Mouse (Mus musculus): ENCODE results near the gene Ryr2.

Ryr2 gene

DNA sequence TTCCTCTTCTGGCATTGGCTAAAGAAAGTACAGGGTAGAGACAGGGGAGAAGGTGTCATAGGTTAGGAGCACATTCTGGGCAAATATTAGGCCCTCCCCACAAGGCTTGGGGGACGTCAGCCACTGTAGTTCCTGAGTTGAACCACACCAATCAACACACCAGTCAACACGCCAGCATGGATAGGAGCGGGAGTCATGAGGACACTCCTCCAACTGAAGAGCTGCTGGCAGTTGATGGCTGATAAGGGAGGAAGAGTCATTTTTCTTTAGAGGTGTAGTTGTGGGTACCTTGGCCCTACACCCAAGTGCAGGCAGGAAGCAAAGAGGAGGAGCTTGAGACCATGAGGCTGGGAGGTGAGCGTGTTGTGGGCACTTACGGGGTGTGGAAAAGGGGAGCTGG is 13.6 kb downstream of the Ryr2 start:
- DNase-seq: no peak

DNA sequence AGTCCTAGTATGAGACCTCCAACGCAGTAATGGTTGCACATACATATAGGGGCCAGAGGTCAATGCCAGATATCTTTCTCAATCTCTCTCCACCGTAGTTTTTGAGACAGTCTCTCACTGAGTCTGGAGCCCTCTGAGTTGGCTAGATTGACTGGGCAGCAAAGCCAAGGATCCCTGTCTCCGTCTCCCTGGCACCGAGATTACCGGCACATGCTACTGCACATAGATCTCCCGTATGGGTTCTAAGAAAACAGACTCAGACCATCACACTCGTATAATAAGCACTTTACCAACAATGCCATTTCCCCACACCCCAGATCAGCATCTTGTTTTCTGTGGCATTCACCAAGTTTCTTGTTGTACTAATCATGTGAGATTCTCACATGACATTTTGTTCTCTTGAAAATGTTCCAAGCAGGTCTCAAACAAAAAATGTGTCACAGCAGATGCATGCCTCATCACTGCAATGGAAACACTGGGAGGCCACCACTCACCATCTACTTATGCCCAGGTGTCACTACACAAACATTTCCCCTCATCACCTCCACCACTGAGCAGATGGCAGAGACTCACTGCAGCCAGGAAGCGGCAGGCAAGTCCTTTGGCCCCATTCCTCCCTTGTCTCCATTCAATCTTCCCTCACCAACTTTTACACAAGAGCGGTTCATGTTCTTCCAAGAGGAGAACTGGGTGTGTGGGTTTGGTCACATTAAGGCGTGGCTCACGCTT is 14.2 kb downstream of the Ryr2 start:
- no peak for DNase-seq

- DNase-seq: no peak
Measured at GRCm38 (mm10) chr13:12084112-12084475, 22.7 kb downstream of the Ryr2 start.

DNA sequence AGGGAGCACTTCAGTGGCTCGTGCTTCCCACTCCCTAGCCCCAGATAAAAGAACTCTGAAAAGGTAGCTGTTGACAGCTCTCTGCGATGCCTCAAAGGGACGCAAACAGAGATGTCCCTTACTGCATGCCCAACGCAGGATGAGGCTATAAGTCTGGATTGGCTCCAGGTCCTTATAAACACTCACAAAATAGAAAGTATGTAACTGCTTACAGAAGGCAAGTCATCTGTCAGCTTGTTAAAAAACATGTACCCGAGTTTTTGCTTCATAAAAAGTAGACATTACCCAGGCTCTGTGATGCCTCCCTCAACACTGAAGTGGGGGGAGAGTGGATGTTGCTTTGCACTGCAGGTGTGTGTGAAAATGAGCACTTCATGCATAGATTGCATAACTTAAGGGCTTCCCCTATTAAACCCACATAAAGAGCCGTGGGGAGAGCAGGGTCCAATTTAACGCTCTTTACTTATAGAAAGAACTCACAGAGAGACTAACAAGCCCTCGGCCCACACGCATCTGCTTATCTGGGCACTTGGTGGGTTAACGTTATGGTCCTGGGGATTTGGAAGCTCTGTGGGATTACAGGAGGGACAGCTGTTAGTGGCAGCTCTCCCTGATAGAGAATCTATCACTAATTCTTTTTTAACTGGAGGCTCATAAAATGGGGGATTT is 23.2 kb downstream of the Ryr2 start:
- DNase-seq: no peak

DNA sequence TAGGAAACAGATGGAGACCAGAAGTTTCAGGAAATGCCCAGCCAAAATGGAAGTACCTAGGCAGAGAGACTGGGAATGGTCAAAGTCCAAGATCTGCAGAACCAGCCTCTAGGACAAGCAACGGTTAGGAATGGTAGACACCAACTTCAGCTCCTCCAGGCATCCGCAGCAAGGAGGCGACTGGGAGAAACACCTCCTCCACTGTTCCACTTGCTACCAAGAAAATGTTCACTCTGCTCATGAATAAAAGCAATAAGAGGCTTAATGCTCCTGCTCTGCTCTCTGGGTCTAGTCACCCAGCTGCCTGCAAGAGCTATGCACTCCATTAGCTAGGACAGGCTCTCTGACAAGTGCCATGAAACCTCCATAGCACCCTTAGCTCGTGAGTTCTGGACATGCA is 26.2 kb downstream of the Ryr2 start:
- DNase-seq: no peak

DNA sequence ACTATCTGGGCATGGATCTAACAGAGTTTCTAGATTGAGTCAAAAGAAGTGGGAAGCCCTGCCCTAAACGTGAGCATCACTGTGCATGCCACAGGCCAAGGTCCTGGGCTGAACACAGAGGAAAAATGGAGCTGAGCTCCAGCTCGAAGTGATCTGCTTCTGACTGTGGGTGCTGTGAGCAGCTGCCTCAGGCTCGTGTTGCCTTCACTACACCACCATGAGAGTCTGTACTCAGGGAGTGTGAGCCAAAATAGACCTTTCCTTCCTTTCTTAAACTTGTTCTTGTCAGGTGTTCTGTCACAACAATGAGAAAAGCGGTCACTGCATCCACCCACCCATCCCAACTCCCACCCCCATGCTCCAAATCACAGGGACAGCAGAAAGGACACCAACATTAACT is 27.2 kb downstream of the Ryr2 start:
- DNase-seq: no peak

DNA sequence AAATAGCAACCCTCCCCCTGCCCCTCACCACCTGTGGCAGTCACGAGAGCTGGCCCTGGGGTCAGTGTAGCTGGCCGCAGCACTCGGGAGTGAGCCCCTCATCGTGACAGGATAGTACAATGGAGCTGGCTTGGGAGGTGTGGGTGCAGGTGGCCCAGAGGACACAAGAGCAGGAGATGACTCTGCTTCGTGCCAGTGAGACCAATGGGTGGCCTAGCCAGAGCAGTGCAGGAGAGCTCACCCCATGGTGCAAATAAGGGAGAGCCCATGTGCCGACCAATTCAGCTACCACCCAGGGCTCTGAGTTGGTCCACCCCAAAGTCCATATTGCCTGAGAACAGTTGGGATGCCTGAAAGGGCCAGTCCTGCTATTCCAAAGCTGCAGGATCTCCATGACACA is 31.8 kb downstream of the Ryr2 start:
- no peak for DNase-seq

DNA sequence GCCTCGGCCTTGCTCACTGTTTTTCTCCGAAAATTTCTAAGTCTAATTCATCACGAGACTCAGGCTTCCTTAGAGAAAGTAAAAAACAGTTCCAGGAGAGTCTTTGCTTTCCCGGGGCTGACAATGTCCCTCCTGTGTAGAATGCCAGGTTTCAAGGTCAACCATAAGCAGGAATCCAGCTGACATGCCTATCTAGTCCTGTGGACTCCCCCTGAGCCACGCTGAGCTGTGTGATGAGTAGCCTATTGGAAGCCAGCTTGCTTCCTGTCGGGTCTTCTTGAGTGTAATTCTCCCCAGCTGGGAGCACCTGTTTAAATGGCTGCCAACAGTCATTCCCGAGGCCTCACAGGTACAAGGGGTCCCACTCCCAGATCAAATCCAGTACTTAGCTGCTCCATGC is 34.2 kb downstream of the Ryr2 start:
- no peak for DNase-seq

GRCm38 (mm10) chr13:12072112-12072511 is 34.6 kb downstream of the Ryr2 start:
- peak; percentile 29 to 57 for DNase-seq

- DNase-seq: no peak
Measured at GRCm38 (mm10) chr13:12070157-12071129, 36.3 kb downstream of the Ryr2 start.

DNA sequence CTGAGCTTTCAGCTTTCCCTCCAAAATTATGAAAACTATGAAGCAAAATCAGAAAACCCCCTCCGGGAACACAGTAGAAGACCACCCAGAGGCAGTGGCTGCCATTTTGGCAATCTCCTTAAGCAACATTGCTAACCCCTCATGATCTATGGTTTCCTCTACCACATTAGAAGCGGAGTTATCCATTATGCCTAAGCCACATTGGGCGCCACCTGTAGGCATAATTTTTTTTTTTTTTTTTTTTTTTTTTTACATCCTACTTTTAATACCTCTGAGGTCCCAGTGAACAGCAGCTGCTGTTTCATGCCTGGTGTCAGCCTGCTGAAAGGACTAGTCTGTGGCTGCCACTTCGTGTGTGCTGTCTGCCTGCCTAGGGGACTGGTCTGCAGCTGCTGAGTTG is 42.2 kb downstream of the Ryr2 start:
- no peak for DNase-seq

DNA sequence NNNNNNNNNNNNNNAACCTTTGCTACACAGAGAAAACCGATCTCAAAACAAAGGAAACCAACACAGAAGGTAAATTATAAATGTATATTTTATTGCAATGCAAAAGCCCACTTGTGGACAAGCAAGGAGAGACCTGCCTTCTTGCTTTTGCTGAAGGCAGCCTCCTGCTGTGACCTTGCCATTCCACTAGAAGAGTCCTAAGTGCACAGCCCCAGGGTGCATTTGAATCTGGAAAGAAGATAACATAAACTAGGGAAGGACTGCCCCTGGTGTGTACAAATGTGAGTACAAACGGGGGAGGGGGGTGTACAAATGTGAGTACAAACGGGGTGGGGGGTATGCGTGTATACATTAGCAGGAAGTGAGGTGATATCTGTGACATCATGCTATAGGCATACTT is 43.2 kb downstream of the Ryr2 start:
- DNase-seq: no peak

DNA sequence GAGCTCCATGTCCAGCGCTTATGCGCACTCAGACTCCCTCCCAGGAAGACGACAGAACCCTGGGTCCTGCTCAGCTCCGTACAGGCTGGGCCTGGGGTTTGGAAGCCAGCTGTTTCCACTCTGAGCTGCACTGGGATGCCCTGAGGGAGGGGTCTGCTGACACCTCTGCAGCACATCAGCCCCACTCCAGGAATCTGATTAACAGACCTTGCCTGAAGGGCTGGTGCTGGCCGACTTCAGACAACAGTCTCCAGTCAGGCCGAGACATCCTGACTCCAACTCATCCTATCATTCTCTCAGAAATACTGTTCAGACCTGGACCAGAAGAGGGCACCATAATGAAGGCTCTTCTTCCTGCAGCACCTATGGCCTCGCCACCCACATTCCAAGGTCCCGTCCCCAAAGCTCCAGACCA is 49.4 kb downstream of the Ryr2 start:
- DNase-seq: no peak

DNA sequence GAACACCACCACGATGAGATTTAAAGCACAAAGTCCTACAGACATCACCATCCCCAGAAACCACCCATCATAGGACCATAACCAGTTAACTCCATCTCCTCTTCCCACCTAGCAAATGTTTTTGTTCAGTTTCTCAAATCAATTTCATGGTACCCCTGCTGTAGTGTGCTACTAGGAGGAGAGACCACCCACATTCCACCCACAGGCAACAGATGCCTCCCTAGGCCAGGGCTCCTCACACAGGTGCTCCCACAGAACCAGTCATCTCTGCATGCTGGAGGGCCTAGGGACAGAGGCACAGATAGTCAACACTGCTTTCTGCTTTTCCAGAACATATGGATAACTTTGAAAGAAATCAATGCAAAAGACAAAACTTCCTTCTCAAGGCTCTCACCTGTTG is 50.8 kb downstream of the Ryr2 start:
- no peak for DNase-seq

DNA sequence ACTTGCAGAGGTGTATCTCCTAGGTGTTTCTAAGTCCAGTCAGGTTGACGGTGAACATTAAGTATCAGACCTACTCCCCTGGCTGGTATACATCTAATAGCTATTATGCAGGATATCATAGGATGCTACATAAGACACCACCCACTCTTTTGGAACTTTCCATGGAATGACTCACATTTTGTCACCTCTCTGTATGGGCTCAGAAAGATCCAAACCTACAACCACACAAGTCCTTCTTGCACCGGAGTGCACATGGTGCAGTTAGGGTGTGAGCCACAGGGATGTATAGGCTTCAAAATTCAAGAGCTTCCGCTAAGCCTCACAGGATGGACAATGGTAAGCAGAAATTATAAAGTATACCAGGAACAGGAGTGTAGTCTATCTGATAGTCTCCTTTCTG is 52.8 kb downstream of the Ryr2 start:
- DNase-seq: no peak

- no peak for DNase-seq
Measured at GRCm38 (mm10) chr13:12050809-12051208, 55.9 kb downstream of the Ryr2 start.

GRCm38 (mm10) chr13:12047059-12047458 is 59.7 kb downstream of the Ryr2 start:
- DNase-seq: no peak

GRCm38 (mm10) chr13:12044751-12045150 is 62.0 kb downstream of the Ryr2 start:
- DNase-seq: no peak

DNA sequence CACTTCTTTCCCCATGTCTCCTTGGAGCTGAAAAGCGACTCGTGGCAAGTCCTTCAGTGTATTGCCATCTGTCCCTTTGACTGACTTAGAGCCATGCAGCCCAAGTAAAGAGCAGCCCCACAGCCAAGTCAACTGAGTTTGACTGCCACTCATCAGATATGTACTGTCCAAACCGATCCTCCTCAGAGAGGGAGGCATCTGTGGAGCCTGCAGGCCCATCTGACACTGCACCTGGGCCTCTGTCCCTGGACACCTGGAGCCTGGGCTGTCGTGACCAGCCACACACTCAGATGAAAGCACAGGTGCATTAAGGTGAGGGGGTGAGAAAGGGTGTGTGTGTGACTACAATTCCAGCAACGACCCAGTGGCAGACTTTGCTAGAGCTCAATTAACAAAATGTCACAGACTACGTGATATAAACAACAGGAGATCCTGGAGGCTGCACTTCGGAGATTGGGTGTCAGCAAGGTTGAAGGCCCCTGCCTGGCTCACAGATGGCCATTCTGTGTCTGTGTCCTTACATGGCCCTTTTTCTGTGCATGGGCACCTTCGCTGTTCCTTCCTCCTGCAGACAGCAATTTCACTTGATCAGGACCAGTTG is 63.8 kb downstream of the Ryr2 start:
- DNase-seq: no peak

GRCm38 (mm10) chr13:12039967-12040366 is 66.8 kb downstream of the Ryr2 start:
- DNase-seq: no peak

DNA sequence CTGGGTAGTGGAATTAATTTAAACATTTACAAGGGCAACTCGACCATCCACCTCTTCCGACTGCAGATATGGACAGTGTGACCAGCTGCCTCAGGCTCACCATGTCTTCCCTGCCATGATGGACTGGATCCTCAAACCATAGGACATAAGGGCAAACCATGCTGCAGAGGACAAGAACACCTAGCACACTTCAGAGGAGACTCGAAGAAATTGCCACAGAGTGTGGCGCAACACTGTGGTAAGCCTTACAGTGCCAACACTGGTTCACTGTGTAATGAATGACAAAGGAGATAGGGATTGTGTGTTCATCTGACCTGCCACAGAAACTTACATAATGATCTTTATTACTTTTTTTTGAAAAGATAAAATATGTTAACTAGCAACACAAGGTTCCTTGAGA is 68.1 kb downstream of the Ryr2 start:
- no peak for DNase-seq

DNA sequence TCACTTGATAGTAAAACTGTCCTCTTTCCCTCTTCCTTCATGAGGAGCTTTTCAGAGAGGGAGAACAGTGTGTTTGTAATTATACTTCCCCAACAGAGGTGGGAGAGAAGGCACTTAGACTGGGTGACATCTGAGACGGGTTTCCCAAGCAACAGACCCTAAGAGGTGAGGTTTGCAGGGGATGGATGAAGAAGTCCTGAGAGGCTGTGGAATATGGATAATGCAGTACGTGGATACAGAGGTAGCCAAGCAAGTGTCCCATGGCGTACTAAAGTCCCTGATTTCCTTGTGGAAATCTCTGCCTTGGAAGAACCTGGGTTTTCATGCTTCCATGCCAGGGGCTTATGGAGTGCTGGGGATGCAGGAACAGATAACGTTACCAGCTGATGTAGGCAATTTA is 69.5 kb downstream of the Ryr2 start:
- no peak for DNase-seq

DNA sequence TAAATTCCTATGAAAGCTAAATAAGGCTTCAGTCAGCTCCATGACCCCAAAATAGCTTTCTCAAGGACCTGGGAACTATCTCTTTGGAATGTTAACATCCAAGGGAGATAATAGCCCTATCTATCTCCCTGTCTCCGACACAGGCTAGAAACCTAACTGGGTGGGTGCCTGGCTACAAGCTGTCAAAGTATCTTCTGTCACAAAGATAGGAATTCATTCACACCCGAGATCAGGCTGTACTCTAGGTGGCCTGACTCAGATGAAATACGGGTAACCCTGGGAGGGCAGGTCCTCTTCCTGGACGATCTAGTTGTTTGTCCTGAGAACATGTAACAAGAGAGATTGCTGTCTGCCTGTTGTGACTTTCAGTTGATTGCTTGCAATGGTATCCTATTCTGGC is 69.9 kb downstream of the Ryr2 start:
- no peak for DNase-seq

Measured in kidney, postnatal 25 days (tissue).